Mouse (Mus musculus): Measurements from ENCODE around the gene Ggcx. TPM values are rescaled to one million over a fixed set of nuclear protein-coding genes. Genes with fewer than 3 reads are reported as not detected.
"Not testable (repeated sequence)": the region's sequence is repeated elsewhere in the genome, so short reads cannot be mapped to it uniquely, and the experiment has no call there.

Ggcx gene
- total RNA-seq, 2 experiments from 2014 or later = 12.6 to 13.4 TPM

- intact Hi-C loops (cut with DNase I) = no loop called here
Measured at GRCm38 (mm10) chr6:72454833-72455373, 40.8 kb downstream of the Ggcx start.

DNA sequence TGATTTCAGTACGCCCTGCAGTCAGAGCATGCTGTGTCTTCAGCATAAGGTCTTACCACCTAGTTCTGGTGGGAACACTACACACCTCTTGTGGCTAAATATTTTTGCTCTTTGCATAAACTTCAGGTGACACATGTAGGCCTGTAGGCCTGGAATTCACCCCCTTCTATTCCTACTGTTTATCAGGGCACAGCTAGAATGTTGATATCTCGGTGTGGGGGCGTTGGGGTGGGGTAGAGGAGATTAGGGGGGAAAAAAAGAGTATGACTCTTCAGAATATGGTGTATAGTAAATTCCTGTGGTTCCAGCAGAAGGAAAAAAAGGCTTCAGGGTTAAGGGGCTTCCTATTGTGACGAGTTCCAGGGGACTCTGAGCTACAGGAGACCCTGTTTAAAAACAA lies 42.5 kb downstream of the Ggcx start:
- intact Hi-C loops (cut with DNase I) = no loop called here
- no peak for DNase-seq

More at GRCm38 (mm10) chr6:72454833-72455373, 40.8 kb downstream of the Ggcx start:
- DNase-seq = no peak

- no peak for DNase-seq
- intact Hi-C loops (cut with DNase I) = no loop called here
Measured at GRCm38 (mm10) chr6:72458418-72458817, 44.3 kb downstream of the Ggcx start.

- DNase-seq = no peak
- intact Hi-C loops (cut with DNase I) = no loop called here
Measured at GRCm38 (mm10) chr6:72458921-72459320, 44.8 kb downstream of the Ggcx start.

DNA sequence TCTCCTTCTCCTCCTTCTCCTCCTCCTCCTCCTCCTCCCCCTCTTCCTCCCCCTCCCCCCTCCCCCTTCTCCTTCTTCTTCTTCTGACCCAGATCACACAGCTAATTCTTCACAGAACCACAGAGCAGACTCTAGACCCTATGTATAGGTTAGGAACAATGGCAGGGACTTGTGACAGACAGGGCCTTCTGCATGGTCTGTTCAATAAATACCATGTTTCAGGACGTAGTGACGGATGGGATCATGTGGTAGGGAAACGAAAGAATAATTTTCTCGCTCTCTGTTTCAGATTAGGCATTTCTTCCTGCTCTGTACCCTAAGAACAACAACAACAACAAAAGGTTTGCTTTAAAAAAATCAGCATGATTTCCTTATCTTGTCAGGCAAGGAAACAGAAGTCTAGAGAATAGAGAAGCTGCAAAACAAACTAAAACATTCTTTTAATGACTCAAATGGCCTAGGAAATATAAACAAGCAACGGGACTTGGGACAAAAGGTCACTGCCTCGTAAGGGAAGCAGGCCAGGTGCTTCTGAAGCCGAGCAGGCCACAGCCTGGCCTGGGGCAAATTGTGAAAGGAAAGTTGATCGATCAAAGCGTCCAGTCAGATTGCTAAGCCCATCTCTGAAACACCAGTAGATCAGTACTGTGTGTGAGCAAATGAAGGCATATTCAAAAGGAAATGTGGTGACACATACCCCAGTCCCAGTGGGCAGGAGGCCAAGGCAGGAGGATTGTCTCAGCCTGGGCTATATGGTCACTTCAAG lies 46.1 kb downstream of the Ggcx start:
- intact Hi-C loops (cut with DNase I) = no loop called here
- DNase-seq = no peak

DNA sequence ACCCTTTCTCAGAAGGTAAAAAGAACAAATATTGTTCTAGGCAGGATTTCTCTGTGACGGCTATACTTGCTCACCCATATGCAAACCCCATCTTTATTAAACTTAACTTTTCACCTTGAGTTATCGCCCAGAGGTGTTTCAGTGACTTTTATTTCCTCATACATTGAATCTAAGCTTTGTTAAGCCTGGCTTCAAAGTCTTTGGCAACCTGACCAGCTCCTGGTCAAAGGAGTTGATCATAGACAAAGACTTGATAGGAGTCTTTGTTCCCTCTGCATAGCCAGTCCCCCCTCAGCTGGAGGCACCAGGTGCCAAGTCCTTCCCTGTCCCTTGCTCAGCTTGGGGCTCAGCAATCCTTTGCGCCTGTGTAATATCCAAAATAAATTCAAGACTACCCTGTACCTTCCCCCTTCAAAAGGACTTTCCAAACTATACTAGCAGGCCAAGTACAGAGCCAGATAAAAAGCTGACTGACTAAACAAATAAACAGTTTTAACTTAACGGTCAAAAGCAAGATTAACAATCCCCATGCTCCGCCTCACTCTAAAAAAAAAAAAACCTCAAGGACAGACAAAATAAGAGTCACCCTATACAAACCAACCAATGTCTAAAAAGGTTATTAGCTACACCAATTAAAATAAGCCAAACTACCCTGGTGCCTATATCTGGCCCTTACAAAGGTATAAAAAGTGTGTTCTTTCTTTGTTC lies 48.6 kb downstream of the Ggcx start:
- intact Hi-C loops (cut with DNase I); DNase-seq: not testable (repeated sequence)

GRCm38 (mm10) chr6:72465361-72466157 lies 51.5 kb downstream of the Ggcx start:
- intact Hi-C loops (cut with DNase I) = no loop called here
- no peak for DNase-seq

DNA sequence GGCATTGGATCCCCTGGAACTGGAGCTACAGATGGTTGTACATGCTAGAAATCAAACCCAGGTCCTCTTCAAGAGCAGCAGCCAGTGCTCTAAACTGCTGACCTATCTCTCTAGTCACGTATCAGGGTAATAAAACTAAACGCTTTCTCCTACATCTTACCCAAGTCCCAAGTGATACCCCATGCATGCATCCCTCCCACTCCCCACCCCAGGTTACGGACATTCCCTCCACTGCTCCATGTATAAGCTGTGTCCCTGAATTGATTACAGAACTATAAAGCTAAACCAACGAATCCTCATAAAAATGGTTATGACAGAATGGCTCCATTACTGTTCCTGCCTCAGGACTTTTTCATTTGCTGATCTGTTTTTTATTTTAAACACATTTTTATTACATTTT lies 52.1 kb downstream of the Ggcx start:
- intact Hi-C loops (cut with DNase I) = no loop called here
- DNase-seq = no peak

GRCm38 (mm10) chr6:72473264-72474041 lies 59.3 kb downstream of the Ggcx start:
- DNase-seq = peak; percentile 62 to 66
- intact Hi-C loops (cut with DNase I) = loop anchor here (5.0 kb wide), 1 partner anchor 36 kb away; the partner anchor contains the start of gene Mat2a

GRCm38 (mm10) chr6:72475221-72475985 lies 61.3 kb downstream of the Ggcx start:
- DNase-seq = no peak
- intact Hi-C loops (cut with DNase I) = no loop called here

- DNase-seq = no peak
- intact Hi-C loops (cut with DNase I) = no loop called here
Measured at GRCm38 (mm10) chr6:72476836-72477235, 62.7 kb downstream of the Ggcx start.

- DNase-seq = no peak
- intact Hi-C loops (cut with DNase I) = no loop called here
Measured at GRCm38 (mm10) chr6:72477621-72478020, 63.5 kb downstream of the Ggcx start.

DNA sequence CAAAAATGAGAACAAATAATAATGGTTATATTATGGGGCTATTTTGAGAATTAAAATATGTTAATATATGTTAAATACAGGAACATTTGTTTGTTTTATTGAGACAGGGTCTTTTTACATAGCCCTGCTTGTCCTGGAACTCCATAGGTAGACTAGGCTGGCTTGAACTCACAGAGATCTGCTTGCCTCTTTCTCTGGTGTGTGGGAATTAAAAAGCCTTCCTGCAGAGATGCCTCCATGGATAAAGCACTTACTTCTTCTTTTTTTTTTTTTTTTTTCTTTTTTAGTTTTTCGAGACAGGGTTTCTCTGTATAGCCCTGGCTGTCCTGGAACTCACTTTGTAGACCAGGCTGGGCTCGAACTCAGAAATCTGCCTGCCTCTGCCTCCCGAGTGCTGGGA lies 64.6 kb downstream of the Ggcx start:
- intact Hi-C loops (cut with DNase I); DNase-seq: not testable (repeated sequence)

- intact Hi-C loops (cut with DNase I) = no loop called here
- DNase-seq = no peak
Measured at GRCm38 (mm10) chr6:72479645-72480421, 65.7 kb downstream of the Ggcx start.

DNA sequence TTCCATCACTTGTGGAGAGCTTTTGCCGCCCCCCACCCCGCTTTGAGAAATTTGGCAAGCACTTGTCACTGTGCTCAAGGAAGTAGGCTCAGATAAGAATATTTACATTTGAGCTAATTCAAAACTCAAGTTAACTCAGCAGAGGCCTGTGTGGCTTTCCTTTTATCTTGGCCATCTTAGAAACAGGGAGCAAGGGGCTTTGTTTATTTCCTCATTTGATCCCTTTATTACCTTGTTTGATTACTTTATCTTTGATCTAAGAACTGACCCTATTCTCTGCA lies 66.3 kb downstream of the Ggcx start:
- no peak for DNase-seq

More for the DNA sequence above, 66.3 kb downstream of the Ggcx start:
- intact Hi-C loops (cut with DNase I) = no loop called here
